Mouse (Mus musculus) spleen, adult 2 months (tissue): ENCODE data around the gene Rpl36al. TPM values are rescaled to one million over a fixed set of nuclear protein-coding genes. Genes with fewer than 3 reads are reported as not detected.

ENCODE experiments used
- DNase-seq, 2 experiments: peaks; one replicate each; pipeline versions ENCODE4 v3.0.0 to v3.0.0-alpha.2; 2012 to 2021; ENCODE audit warnings: low spot score in 2 of 2, low read depth in 1 of 2
- H3K27ac ChIP-seq: fragments of 200-500 bp; 2 replicates; pipeline ENCODE4 v1.5.1; 2012; ENCODE audit warnings: low read length, inconsistent platforms; ENCODE audit not compliant: insufficient read depth
- H3K27me3 ChIP-seq: fragments of 200-500 bp; 2 replicates; pipeline ENCODE4 v1.6.1; 2012; ENCODE audit warnings: mild to moderate bottlenecking, moderate library complexity, low read length, inconsistent platforms; ENCODE audit not compliant: control insufficient read depth, insufficient read depth
- H3K36me3 ChIP-seq: fragments of 200-500 bp; 2 replicates; pipeline ENCODE4 v1.6.1; 2012; ENCODE audit warnings: mild to moderate bottlenecking, low read length, inconsistent platforms; ENCODE audit not compliant: control insufficient read depth, insufficient read depth
- H3K4me1 ChIP-seq: fragments of 200-500 bp; 2 replicates; pipeline ENCODE4 v1.6.1; 2011; ENCODE audit warnings: inconsistent platforms; ENCODE audit not compliant: control insufficient read depth, insufficient read depth, insufficient read length
- H3K4me3 ChIP-seq: fragments of 200-500 bp; 2 replicates; pipeline ENCODE4 v1.5.1; 2011; ENCODE audit warnings: mild to moderate bottlenecking, inconsistent platforms; ENCODE audit not compliant: insufficient read depth, insufficient read length; ENCODE audit errors: extremely low read depth
- CTCF ChIP-seq: fragments of 200-500 bp; IDR thresholded peaks from 2 replicates; pipeline ENCODE4 v1.5.1; 2011; ENCODE audit warnings: mild to moderate bottlenecking, inconsistent platforms; ENCODE audit not compliant: insufficient read depth, insufficient read length, insufficient replicate concordance; ENCODE audit errors: extremely low read depth
- POLR2A ChIP-seq: fragments of 200-500 bp; IDR thresholded peaks from 2 replicates; pipeline ENCODE4 v1.6.1; 2011; ENCODE audit warnings: low read depth, low read length, inconsistent platforms
- WGBS: fragments of 180-500 bp; shearing (Covaris S2); methylation state at CpG from one replicate; pipeline ENCODE4 v1.1.7; 2018; 5-methylcytosine and 5-hydroxymethylcytosine counted together
- polyA plus RNA-seq: library from polyadenylated mRNA; depleted of rRNA; stranded (reverse); fragments of >200 nt; gene quantifications from 2 replicates; pipeline ENCODE4 v1.2.3, GENCODE M21; 2012

Gene Rpl36al
- polyA plus RNA-seq, 1 experiment = 75.1 TPM

DNA sequence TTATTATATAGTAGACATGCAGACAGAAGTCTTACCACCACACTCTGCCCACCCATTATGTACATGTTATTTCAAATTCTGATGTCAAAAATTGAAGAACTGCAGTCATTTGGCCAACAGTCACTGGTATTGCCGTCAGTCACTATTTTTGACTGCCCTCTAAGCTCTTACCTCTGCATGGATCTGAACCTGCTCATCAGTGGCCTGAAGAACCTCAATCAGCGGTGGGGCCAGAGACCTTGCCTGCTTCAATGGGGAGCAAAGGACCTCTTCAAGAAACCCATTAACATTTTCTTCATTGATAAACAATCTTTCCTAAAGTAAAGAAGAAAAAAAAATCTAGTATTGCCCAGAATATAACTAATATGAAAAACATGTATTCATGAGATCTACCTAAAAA lies 8.8 kb upstream of the Rpl36al start:
- no peak overlapping the region for H3K27ac ChIP-seq
- DNase-seq = no peak
- peaks cover 2% of the 10 kb centered on the region; the same call in 1 of the 2 replicates for H3K4me1 ChIP-seq
- peaks cover 3% of the 10 kb centered on the region for H3K36me3 ChIP-seq
- H3K27me3 ChIP-seq = no peaks in the 10 kb centered on the region
- H3K4me3 ChIP-seq = no peak overlapping the region
- TF ChIP-seq CTCF = no peak
- TF ChIP-seq POLR2A = no peak
- WGBS = 96% methylated on average over 2 of the region's 2 CpGs

DNA sequence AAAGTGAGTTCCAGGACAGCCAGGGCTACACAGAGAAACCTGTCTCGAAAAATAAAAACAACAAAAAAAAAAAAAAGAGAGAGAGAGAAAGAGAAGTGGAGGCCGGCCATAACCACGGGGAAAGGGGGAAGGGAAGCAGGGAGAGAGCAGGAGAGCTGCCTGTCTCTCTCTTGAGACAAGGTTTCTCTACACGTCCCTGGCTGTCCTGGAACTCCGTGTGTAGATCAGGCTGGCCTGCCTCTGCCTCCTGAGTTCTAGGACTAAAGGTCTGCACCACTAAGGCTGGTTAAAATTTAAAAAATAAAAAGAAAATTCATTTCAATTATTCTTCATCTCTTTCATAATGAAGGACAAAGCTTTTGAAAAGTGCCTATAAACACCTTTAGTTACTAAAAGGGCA lies 7.5 kb upstream of the Rpl36al start:
- Histone ChIP-seq H3K27ac (no peak overlapping the region), H3K4me1 (peaks cover 4% of the 10 kb centered on the region; the same call in 1 of the 2 replicates), H3K27me3 (no peaks in the 10 kb centered on the region), H3K36me3 (peaks cover 3% of the 10 kb centered on the region), H3K4me3 (no peak overlapping the region)
- no peak for DNase-seq
- TF ChIP-seq POLR2A (no peak), CTCF (no peak)
- 84% methylated on average over 5 of the region's 5 CpGs for WGBS

DNA sequence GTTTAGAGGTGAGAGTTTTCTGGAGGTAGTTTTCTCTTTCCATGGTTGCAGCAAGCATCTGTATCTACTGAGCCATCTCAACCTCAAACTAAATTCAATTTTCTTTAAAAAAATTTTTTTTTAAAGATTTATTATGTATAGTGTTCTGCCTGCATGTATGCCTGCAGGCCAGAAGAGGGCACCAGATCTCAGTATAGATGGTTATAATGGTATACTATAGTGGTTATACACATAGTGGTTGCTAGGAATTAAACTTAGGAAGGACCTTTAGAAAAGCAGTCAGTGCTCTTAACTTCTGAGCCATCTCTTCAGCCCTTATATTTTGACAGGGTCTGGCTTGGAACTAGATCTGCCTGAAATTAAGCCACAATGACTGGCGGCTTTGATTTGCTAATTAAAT lies 6.6 kb upstream of the Rpl36al start:
- no peak overlapping the region for H3K27ac ChIP-seq
- peaks cover 3% of the 10 kb centered on the region for H3K36me3 ChIP-seq
- peaks cover 3% of the 10 kb centered on the region; the same call in 1 of the 2 replicates for H3K4me1 ChIP-seq
- DNase-seq = no peak
- H3K4me3 ChIP-seq = no peak overlapping the region
- no peaks in the 10 kb centered on the region for H3K27me3 ChIP-seq
- WGBS = 100% methylated on average over 1 of the region's 1 CpGs
- TF ChIP-seq CTCF = no peak

DNA sequence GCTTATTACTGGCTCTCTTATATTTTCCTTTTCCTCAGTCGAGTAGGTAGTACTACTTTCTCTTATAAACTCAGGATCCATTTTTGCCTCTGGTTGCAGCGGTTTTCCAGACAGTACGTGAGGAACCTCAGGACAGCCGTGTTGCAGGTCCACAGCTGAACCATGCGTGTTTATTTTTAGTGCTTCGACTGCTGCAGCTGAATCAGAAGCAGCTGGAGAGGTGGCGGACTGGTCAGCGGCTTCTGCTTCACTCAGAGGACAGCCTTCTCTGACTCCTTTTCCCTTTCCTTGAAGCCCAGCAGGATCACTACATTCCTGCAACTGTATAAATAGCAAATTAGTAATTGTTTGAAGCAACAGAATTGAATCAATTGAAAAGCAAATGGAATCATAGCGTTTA lies 6.2 kb upstream of the Rpl36al start:
- H3K27me3 ChIP-seq = no peaks in the 10 kb centered on the region
- 93% methylated on average over 9 of the region's 9 CpGs for WGBS
- no peak for DNase-seq
- H3K36me3 ChIP-seq = peaks cover 3% of the 10 kb centered on the region
- peaks cover 6% of the 10 kb centered on the region; the same call in 1 of the 2 replicates for H3K4me1 ChIP-seq
- H3K27ac ChIP-seq = no peak overlapping the region
- no peak overlapping the region for H3K4me3 ChIP-seq
- TF ChIP-seq CTCF = no peak
- TF ChIP-seq POLR2A = no peak

DNA sequence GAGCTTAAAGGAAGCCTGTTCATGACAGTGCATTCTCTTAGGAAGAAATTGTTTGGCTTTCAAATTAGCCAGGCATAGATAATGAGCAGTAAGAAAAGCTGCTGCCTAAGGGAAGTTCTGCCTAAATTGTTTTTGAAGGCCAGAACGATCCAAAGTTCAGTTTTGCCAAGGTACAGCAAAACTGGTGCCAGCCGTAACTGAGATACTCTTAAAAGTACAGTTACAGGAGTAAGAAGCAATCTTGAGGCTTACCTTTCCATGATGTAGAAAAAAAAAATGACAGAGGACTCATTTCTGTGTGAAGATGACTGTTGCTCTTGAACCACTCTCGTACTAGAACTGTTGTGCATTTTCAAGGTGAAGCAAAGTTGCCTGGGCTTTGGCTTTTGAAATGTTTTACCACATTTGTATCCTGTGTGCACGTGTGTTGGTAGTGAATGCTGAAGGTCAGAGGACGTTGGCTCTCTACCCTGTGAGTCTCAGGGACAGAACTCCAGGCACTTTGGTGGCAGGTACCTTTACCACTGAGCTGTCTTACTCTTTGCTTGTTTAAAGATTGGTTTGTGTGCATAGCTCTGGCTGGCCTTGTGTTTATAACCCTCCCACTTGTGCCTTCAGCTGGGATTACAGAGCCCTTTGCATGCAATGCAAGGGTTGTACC lies 3.1 kb upstream of the Rpl36al start:
- no peak overlapping the region for H3K4me3 ChIP-seq
- no peak for DNase-seq
- no peak overlapping the region for H3K27ac ChIP-seq
- H3K36me3 ChIP-seq = peaks cover 5% of the 10 kb centered on the region
- H3K4me1 ChIP-seq = peaks cover 6% of the 10 kb centered on the region
- TF ChIP-seq CTCF (no peak), POLR2A (no peak)
- H3K27me3 ChIP-seq = no peaks in the 10 kb centered on the region
- WGBS = 61% methylated on average over 5 of the region's 5 CpGs

DNA sequence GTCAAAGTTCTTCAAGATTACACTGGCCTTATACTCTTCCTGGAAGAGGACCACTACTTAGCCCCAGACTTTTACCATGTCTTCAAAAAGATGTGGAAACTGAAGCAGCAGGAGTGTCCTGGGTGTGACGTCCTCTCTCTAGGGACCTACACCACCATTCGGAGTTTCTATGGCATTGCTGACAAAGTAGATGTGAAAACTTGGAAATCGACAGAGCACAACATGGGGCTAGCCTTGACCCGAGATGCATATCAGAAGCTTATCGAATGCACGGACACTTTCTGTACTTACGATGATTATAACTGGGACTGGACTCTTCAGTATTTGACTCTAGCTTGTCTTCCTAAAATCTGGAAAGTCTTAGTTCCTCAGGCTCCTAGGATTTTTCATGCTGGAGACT lies 1.5 kb upstream of the Rpl36al start:
- H3K4me1 ChIP-seq = peaks cover 6% of the 10 kb centered on the region
- 63% methylated on average over 7 of the region's 7 CpGs for WGBS

DNA sequence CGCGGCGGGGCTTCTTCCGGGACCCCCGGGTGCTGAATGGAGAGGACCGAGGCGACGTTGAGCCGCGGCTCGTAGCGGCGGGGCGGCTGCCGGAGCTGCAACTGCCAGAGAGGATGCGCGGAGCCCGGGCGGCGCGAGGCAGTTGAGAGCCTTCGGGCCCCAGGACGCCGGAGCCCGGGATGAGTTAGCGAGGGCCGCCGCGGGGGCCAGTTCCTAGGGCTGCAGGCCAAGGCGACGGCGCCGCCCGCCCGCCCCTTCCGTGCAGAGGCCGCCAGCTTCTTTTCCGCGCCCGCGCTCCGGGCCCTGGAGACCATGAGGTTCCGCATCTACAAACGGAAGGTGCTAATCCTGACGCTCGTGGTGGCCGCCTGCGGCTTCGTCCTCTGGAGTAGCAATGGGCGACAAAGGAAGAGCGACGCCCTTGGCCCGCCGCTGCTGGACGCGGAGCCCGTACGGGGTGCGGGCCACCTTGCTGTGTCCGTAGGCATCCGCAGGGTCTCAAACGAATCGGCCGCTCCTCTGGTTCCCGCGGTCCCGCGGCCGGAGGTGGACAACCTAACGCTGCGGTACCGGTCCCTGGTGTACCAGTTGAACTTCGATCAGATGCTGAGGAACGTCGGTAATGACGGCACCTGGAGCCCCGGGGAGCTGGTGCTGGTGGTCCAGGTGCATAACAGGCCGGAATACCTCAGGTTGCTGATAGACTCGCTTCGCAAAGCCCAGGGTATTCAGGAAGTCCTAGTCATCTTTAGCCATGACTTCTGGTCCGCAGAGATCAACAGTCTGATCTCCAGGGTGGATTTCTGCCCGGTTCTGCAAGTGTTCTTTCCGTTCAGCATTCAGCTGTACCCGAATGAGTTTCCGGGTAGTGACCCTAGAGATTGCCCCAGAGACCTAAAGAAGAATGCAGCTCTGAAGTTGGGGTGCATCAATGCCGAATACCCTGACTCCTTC lies 736 bp upstream of the Rpl36al start:
- no peaks in the 10 kb centered on the region for H3K27me3 ChIP-seq
- H3K4me1 ChIP-seq = peaks cover 6% of the 10 kb centered on the region
- TF ChIP-seq CTCF (no peak), POLR2A (no peak)
- peaks cover 6% of the 10 kb centered on the region for H3K36me3 ChIP-seq
- WGBS = under 1% methylated on average over 82 of the region's 86 CpGs
- peak overlapping the region; percentile 89 for H3K27ac ChIP-seq
- DNase-seq = peak in 1 of 2 experiments; percentile 61
- peak overlapping the region; percentile 90 for H3K4me3 ChIP-seq

More for the DNA sequence above, 1.5 kb upstream of the Rpl36al start:
- H3K27me3 ChIP-seq = no peaks in the 10 kb centered on the region
- H3K27ac ChIP-seq = no peak overlapping the region
- no peak for DNase-seq
- H3K36me3 ChIP-seq = peaks cover 7% of the 10 kb centered on the region
- H3K4me3 ChIP-seq = no peak overlapping the region; the same call in 1 of the 2 replicates
- TF ChIP-seq POLR2A (no peak), CTCF (no peak)
